Mouse (Mus musculus) midbrain, embryonic 15.5 days (tissue): Measurements from ENCODE around the gene Smad3. TPM values are rescaled to one million over a fixed set of nuclear protein-coding genes. Genes with fewer than 3 reads are reported as not detected.

Experiments used
- ATAC-seq: fragments of 200-750 bp; cut with Nextera tagmentation; replicated peaks from 2 replicates; pipeline ENCODE4 v1.8.0; 2017; ENCODE audit warnings: moderate TSS enrichment
- H3K27ac ChIP-seq: fragments of 300-500 bp; sonication (generic); 2 replicates; pipeline ENCODE4 v1.5.1; 2015; ENCODE audit warnings: mild to moderate bottlenecking, inconsistent platforms
- H3K27me3 ChIP-seq: fragments of 300-500 bp; sonication (generic); replicated peaks from 2 replicates; pipeline ENCODE4 v1.6.1; 2015; ENCODE audit warnings: inconsistent platforms
- H3K36me3 ChIP-seq: fragments of 300-500 bp; sonication (generic); replicated peaks from 2 replicates; pipeline ENCODE4 v1.6.1; 2015; ENCODE audit warnings: inconsistent platforms
- H3K4me1 ChIP-seq: fragments of 300-500 bp; sonication (generic); 2 replicates; pipeline ENCODE4 v1.6.1; 2015; ENCODE audit warnings: inconsistent platforms
- H3K4me2 ChIP-seq: fragments of 300-500 bp; sonication (generic); 2 replicates; pipeline ENCODE4 v1.6.1; 2015; ENCODE audit warnings: inconsistent platforms, mild to moderate bottlenecking, moderate library complexity
- H3K4me3 ChIP-seq: fragments of 300-500 bp; sonication (generic); 2 replicates; pipeline ENCODE4 v1.5.1; 2015; ENCODE audit warnings: mild to moderate bottlenecking, inconsistent platforms
- H3K9ac ChIP-seq: fragments of 300-500 bp; sonication (generic); 2 replicates; pipeline ENCODE4 v1.6.1; 2015; ENCODE audit warnings: mild to moderate bottlenecking, inconsistent platforms
- H3K9me3 ChIP-seq: fragments of 300-500 bp; sonication (generic); 2 replicates; pipeline ENCODE4 v1.6.1; 2016; ENCODE audit warnings: inconsistent platforms
- whole genome bisulfite sequencing: fragments of 180-500 bp; shearing (Covaris S2); methylation state at CpG from one replicate; pipeline ENCODE4 v1.1.7; 2015; ENCODE audit warnings: mixed read lengths; 5-methylcytosine and 5-hydroxymethylcytosine counted together
- polyA plus RNA-seq: library from polyadenylated mRNA; unstranded; fragments of >200 nt; fragmentation: Nextera tagmentation; extraction: Ambion mirVana; gene quantifications from 2 replicates; pipeline ENCODE4 v1.2.1, GENCODE M21; 2015

Gene Smad3
- polyA plus RNA-seq, 1 experiment from 2014 or later: 7.2 TPM

DNA sequence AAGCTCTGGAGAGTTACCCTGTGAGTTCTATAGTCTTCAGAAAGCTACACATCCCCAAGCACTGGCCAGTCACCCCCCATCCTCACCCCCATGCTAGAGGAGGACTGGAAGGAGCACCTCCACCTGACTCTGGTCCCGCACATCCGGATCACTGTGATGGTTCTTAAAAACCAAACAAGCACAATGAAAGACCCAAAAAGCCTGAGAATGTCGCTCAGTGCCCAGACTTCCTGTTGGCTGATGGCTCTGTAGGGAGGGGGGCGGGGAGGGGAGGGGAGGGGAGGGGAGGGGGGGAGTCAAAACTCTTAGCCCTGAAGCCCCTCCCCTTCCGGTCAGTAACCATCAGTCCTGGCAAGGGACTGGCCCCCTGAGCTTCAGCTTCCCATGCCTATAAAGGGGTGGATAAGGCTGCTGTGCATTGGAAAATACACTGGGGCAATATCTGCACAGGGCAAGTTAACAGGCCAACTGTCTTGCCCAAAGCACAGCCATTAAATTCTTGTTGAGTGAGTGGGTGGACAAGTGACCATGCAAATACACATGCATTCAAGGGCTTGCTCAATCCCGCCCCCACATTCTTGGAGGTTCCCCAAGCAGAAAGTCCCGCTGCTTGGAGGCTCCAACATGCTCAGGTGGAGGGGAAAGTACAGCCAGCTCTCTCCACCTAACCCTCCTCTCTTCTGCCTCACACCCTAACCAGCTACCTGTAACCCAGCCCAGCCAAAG lies 59.3 kb downstream of the Smad3 start:
- H3K27me3 ChIP-seq: no peaks in the 10 kb centered on the region
- ATAC-seq: no peak
- no peaks in the 10 kb centered on the region for H3K9me3 ChIP-seq
- no peak overlapping the region for H3K4me3 ChIP-seq
- WGBS: 56% methylated on average over 6 of the region's 7 CpGs
- H3K4me1 ChIP-seq: peaks cover 11% of the 10 kb centered on the region; the same call in 1 of the 2 replicates
- no peak overlapping the region for H3K9ac ChIP-seq
- no peak overlapping the region for H3K27ac ChIP-seq
- no peaks in the 10 kb centered on the region for H3K36me3 ChIP-seq
- H3K4me2 ChIP-seq: no peak overlapping the region

DNA sequence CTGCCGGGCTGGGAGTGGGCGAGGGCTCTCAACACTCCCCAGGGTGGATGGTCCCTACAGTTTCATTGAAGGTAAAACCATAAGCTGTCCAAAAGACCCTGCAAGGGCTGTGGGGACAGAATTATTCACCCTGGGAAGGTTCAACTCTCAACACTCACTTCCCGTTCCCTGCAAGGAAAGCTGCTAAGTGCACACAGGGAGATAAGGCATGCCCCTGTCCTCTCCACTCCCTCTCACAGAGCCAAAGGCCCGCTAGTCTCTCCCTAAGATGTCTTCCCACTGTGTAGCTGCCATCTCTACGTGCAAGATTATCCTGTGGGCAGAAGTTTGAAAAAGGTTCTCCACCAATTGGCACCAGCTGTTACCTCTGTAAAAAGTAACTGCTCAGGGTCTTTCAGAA lies 60.2 kb downstream of the Smad3 start:
- Histone ChIP-seq H3K4me1 (peaks cover 11% of the 10 kb centered on the region; the same call in 1 of the 2 replicates), H3K4me3 (no peak overlapping the region), H3K4me2 (no peak overlapping the region), H3K36me3 (no peaks in the 10 kb centered on the region), H3K27me3 (no peaks in the 10 kb centered on the region), H3K9ac (no peak overlapping the region), H3K27ac (no peak overlapping the region), H3K9me3 (no peaks in the 10 kb centered on the region)
- WGBS: 44% methylated on average over 5 of the region's 5 CpGs
- ATAC-seq: no peak

DNA sequence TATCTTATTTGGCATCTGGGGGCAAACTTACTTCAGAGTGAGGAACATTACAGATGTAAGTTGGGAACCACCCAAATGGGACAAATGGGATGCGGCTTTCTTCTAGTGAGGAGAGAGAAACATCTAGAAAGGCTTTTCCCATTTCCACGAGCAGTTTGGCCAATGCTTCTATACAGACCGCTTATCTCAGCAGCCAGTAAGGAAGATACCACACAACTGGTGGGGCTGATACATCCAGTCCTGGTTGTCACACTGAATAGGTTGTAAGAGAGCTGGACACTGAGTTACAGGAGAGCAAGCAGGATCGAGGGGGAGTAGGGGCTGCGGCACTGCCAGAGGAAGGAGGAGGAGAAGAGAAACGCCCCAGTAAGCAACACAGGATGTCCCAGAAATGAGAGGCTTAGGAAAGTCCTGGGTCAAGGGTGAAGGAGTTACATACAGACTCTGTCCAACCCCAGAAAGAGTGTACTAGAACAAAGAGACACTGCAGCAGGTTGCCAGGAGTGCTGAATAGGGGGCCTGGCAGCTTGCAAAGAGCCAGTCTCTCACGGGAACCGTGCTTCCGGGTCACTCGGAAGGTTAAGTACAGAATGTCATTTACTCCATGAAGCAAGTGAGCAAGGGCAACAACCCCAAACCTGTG lies 61.2 kb downstream of the Smad3 start:
- ATAC-seq: no peak
- Histone ChIP-seq H3K4me2 (no peak overlapping the region), H3K4me1 (peaks cover 8% of the 10 kb centered on the region; the same call in 1 of the 2 replicates), H3K27me3 (no peaks in the 10 kb centered on the region), H3K9ac (no peak overlapping the region), H3K9me3 (no peaks in the 10 kb centered on the region), H3K36me3 (no peaks in the 10 kb centered on the region), H3K4me3 (no peak overlapping the region), H3K27ac (no peak overlapping the region)
- 26% methylated on average over 10 of the region's 10 CpGs for WGBS

DNA sequence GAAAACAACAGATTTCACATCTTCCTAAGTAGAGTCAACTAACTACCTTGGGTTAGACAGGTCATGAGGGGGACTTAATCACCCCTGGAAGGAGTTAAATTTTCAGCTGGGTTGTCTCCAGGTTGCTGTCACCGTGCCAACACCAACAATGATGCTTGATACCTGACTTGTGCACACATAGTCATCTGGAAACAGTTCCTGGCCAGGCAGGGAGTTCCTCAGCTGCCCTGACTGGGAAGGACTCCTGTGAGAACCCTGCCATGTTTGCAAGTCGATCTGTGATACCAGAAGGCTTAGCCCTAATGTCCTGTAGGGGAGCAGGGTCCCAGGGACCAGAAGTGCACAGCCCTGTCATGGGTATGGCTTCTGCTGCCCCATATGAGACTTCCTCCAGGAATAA lies 65.8 kb downstream of the Smad3 start:
- ATAC-seq: no peak
- Histone ChIP-seq H3K9ac (no peak overlapping the region), H3K4me3 (no peak overlapping the region), H3K9me3 (no peaks in the 10 kb centered on the region), H3K36me3 (no peaks in the 10 kb centered on the region), H3K27ac (no peak overlapping the region), H3K4me2 (no peak overlapping the region), H3K4me1 (peaks cover 4% of the 10 kb centered on the region; the same call in 1 of the 2 replicates), H3K27me3 (no peaks in the 10 kb centered on the region)
- WGBS: 84% methylated on average over 2 of the region's 2 CpGs

DNA sequence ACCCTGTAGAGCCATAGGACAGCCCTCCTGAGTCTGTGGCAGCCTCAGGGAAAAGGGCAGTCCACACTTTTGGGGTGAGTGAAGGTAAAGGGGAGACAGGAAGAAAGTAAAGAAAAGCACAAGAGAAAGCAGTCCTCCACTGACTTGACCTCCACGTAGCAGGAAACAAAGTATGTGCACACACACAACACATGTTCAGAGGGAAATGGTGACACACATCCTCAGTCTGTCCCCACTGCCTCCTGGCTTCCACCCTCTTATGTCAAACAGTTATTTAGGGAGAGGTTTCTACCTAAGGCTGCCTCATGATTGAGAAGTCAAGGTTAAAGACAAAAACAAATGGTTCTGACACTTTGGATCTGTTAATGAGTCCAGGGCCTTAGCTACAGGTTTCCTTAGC lies 67.3 kb downstream of the Smad3 start:
- H3K4me2 ChIP-seq: no peak overlapping the region
- WGBS: 100% methylated on average over 1 of the region's 1 CpGs
- no peaks in the 10 kb centered on the region for H3K9me3 ChIP-seq
- ATAC-seq: no peak
- H3K4me1 ChIP-seq: no peaks in the 10 kb centered on the region
- no peak overlapping the region for H3K4me3 ChIP-seq
- no peaks in the 10 kb centered on the region for H3K27me3 ChIP-seq
- H3K36me3 ChIP-seq: no peaks in the 10 kb centered on the region
- H3K27ac ChIP-seq: no peak overlapping the region
- H3K9ac ChIP-seq: no peak overlapping the region

DNA sequence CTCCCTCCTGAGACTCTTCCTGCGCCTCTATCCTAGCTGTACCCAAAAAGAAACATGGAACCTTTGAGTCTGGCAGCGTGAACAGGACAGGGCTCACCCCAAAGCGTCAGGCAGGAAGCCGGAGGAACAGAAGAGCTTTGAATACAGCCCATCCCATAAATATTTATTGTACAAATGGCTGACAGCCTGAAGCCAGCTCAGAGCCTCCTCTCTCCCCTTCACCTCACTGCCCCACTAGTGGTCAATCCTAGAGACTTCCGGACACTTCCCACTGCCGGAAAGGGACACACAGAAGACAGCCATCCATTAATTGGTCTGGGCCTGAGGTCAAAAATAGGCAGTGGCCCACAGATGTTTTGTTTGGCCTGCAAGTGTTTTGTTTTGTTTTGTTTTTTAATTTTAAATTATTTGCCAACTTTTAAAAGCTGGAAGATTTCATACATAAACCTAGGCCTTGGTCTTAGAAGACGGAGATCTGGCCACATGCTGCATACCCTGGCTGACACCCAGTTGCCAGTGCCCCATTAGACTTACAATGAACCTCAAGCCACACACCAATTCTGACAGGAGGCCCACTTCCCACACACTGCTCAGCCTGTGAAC lies 70.3 kb downstream of the Smad3 start:
- no peak overlapping the region for H3K4me3 ChIP-seq
- 75% methylated on average over 7 of the region's 7 CpGs for WGBS
- no peak overlapping the region for H3K9ac ChIP-seq
- H3K9me3 ChIP-seq: no peaks in the 10 kb centered on the region
- H3K36me3 ChIP-seq: no peaks in the 10 kb centered on the region
- H3K4me2 ChIP-seq: no peak overlapping the region
- H3K27me3 ChIP-seq: no peaks in the 10 kb centered on the region
- H3K4me1 ChIP-seq: no peaks in the 10 kb centered on the region
- H3K27ac ChIP-seq: no peak overlapping the region
- ATAC-seq: no peak

DNA sequence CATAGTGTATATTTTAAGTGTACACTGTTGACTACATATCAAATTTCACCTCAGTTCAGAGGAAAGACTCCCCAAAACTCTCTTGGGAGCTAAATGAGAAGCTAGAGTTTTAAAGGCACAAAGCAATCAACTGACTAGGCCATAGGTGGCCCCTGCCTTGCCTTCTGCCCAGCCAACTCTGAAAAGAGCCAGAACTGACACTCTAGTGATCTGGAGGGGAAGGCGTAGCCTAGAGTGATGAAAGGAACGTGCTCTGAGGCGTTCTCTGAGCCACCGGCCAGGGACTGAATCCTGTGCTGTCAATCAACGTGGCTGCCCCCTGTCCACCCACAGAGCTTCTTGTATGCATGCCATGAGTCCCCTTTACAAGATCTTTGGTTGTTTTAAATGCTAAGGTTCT lies 72.4 kb downstream of the Smad3 start:
- ATAC-seq: no peak

DNA sequence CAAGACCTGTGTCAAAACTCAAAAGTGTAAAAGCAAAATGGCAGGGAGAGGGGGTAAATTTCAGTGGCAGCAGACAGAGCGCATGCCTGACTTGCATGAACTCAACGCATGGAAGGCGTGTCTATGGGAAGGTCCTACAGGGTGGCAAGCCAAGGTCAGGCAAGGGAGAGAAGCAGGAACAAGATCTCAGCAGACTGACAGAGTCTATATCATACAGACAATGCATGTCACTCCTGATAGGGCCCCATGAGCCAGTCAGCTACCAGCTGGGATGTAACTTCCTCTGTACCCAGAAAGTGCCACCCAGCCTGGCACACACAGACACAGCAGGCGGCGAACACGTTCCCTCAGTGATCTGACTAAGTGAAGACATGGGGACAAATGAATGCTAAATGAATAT lies 73.5 kb downstream of the Smad3 start:
- Histone ChIP-seq H3K4me1 (no peaks in the 10 kb centered on the region), H3K36me3 (no peaks in the 10 kb centered on the region), H3K27ac (no peak overlapping the region), H3K9ac (no peak overlapping the region), H3K4me3 (no peak overlapping the region), H3K27me3 (no peaks in the 10 kb centered on the region), H3K4me2 (no peak overlapping the region), H3K9me3 (no peaks in the 10 kb centered on the region)
- 97% methylated on average over 6 of the region's 6 CpGs for WGBS
- ATAC-seq: no peak

More for the DNA sequence above, 72.4 kb downstream of the Smad3 start:
- no peaks in the 10 kb centered on the region for H3K9me3 ChIP-seq
- no peaks in the 10 kb centered on the region for H3K27me3 ChIP-seq
- H3K36me3 ChIP-seq: no peaks in the 10 kb centered on the region
- no peak overlapping the region for H3K9ac ChIP-seq
- WGBS: 52% methylated on average over 5 of the region's 5 CpGs
- no peak overlapping the region for H3K4me3 ChIP-seq
- H3K27ac ChIP-seq: no peak overlapping the region
- H3K4me1 ChIP-seq: no peaks in the 10 kb centered on the region
- no peak overlapping the region for H3K4me2 ChIP-seq

DNA sequence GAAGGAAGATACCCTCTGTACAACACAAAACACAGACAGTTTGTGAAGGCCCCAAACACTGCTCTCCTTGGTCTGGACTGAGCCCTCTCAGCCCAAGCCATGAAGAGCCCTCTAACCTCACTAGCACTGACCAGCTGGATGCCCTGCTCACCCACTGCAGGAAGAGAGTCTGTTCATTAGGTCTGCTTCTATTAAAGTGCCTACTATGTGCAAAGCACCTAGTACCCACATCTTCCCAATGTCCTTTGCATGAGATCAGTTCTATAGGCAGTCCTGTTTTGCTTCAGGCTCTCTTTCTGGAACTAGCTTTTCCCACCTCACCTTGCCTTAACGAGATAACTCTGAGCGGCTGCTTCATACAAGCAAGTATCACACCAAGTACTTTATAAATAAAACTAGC lies 74.9 kb downstream of the Smad3 start:
- H3K27ac ChIP-seq: no peak overlapping the region
- H3K36me3 ChIP-seq: no peaks in the 10 kb centered on the region
- no peak overlapping the region for H3K4me2 ChIP-seq
- H3K27me3 ChIP-seq: no peaks in the 10 kb centered on the region
- no peak for ATAC-seq
- H3K4me3 ChIP-seq: no peak overlapping the region
- H3K9ac ChIP-seq: no peak overlapping the region
- no peaks in the 10 kb centered on the region for H3K9me3 ChIP-seq
- H3K4me1 ChIP-seq: no peaks in the 10 kb centered on the region
- 90% methylated on average over 2 of the region's 2 CpGs for WGBS

DNA sequence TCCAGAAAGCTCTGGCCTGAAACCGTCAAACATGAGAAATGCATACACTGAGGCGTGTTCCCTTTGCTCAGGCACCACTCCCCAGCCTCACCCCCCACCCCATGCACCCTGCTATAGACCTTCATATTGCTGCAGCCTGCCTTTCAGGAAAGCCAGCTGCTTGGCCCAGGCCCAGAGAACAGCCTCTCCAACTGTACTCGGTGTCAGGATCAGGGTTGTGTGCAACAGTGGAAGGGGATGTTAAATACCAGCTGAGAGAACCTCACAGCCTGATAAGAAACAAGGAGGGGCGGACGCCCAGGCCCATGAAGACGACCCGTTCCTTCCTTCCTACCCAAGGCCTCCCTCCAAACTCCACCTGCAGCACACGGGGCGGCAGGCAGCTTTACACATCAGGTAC lies 75.5 kb downstream of the Smad3 start:
- no peak overlapping the region for H3K4me2 ChIP-seq
- no peak overlapping the region for H3K27ac ChIP-seq
- no peaks in the 10 kb centered on the region for H3K36me3 ChIP-seq
- WGBS: 81% methylated on average over 9 of the region's 9 CpGs
- no peak for ATAC-seq
- no peaks in the 10 kb centered on the region for H3K27me3 ChIP-seq
- H3K4me1 ChIP-seq: no peaks in the 10 kb centered on the region
- H3K9me3 ChIP-seq: no peaks in the 10 kb centered on the region
- no peak overlapping the region for H3K9ac ChIP-seq
- no peak overlapping the region for H3K4me3 ChIP-seq

DNA sequence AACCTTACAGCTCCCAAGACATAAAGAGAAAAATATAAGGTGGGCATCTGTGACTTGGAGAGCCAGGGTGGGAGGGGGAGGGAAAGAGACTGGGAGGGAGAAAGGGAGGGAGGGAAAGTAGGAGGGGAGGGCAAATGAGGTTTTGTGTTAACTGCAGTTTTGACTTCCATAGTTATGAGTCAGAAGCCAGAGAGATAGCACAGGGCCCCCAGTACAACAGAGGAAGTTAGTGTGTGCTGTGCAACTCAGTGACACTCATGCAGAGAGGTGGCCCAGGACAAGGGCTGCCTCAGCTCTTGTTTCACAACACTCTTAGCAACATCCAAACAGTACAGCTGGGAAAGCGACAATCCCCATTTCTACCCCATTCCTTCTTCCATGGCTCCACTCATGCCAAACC lies 79.7 kb downstream of the Smad3 start:
- Histone ChIP-seq H3K9me3 (no peaks in the 10 kb centered on the region), H3K36me3 (no peaks in the 10 kb centered on the region), H3K27me3 (no peaks in the 10 kb centered on the region), H3K4me3 (no peak overlapping the region), H3K4me2 (no peak overlapping the region), H3K9ac (no peak overlapping the region), H3K4me1 (no peaks in the 10 kb centered on the region), H3K27ac (no peak overlapping the region)
- WGBS: 94% methylated on average over 1 of the region's 1 CpGs
- no peak for ATAC-seq

DNA sequence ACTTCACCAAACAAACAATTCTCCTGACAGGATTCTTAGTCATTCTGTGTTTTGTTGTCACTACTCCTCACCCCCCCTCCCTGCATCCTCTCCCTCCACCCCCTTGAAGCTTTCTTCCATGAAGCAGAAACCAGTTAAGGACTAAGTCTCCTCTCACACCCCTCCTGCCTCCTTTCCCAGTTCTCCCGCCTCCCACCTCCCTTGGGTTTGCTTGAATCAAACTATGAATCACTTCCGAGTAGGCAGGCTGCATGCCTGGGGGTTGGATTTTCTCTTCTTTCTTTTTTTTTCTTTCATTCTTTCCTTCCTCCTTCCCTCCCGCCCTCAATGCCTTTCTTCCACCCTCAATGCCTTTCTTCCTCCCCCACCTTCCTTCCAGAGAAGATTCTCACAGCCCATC lies 80.2 kb downstream of the Smad3 start:
- Histone ChIP-seq H3K9me3 (no peaks in the 10 kb centered on the region), H3K36me3 (no peaks in the 10 kb centered on the region), H3K27ac (no peak overlapping the region), H3K4me1 (no peaks in the 10 kb centered on the region), H3K4me3 (no peak overlapping the region), H3K9ac (no peak overlapping the region), H3K27me3 (no peaks in the 10 kb centered on the region), H3K4me2 (no peak overlapping the region)
- ATAC-seq: no peak
- WGBS: 61% methylated on average over 3 of the region's 3 CpGs

DNA sequence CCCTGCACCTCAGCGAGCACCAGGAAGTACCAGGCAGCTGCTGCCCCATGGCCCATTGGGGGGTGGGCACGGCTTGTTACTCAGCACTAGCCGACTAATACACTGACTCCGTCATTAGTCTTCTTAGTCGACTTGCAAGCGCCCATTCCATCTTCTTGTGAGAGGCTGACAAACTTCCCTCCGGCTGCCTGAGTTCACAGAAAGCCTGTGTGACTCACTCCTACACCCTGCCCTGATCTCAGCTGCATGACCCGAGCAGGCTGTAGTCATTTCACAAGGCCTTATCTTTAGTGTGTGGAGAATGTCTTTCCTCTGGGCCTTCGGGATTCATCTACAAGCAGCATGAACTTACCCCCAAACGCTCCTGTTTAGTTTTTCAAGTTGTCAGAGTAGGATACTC lies 83.2 kb downstream of the Smad3 start:
- no peak for ATAC-seq
- H3K36me3 ChIP-seq: no peaks in the 10 kb centered on the region
- WGBS: 89% methylated on average over 10 of the region's 10 CpGs
- H3K4me3 ChIP-seq: no peak overlapping the region
- no peak overlapping the region for H3K4me2 ChIP-seq
- no peaks in the 10 kb centered on the region for H3K9me3 ChIP-seq
- no peaks in the 10 kb centered on the region for H3K27me3 ChIP-seq
- H3K27ac ChIP-seq: no peak overlapping the region
- H3K4me1 ChIP-seq: no peaks in the 10 kb centered on the region
- H3K9ac ChIP-seq: no peak overlapping the region
